Mouse (Mus musculus): ENCODE measurements around the gene Dnhd1.

- TF ChIP-seq POLR2A (IDR thresholded peaks at IDR 0.05; ENCODE audit: borderline replicate concordance, extremely low read depth, low read depth, low read length): no peak
- TF ChIP-seq CTCF (IDR thresholded peaks at IDR 0.05; ENCODE audit: insufficient read depth, low read length): no peak
These were observed 76.3 kb downstream of the Dnhd1 start for GRCm38 (mm10) chr7:105726980-105727325.
